Mouse (Mus musculus): ENCODE measurements around the gene Sf3a1.

- TF ChIP-seq GATA1 (IDR thresholded peaks at IDR 0.05; ENCODE audit: low read depth, low read length) = no peak
- no peak for TF ChIP-seq POLR2A (IDR thresholded peaks at IDR 0.05; ENCODE audit: control insufficient read depth in 1 of 2, insufficient read depth in 1 of 2, low read depth in 1 of 2, low read length in 2 of 2, poor library complexity in 1 of 2)
- no peak for TF ChIP-seq CHD2 (IDR thresholded peaks at IDR 0.05; ENCODE audit: low read length)
- TF ChIP-seq USF2 (IDR thresholded peaks at IDR 0.05; ENCODE audit: borderline replicate concordance in 1 of 2, insufficient read depth in 1 of 2, low read depth in 1 of 2, low read length in 2 of 2) = no peak
- no peak for TF ChIP-seq CTCF (IDR thresholded peaks at IDR 0.05 in 2 of 3, conservative IDR thresholded peaks at IDR 0.05 in 1 of 3; ENCODE audit: control insufficient read depth in 1 of 3, insufficient read depth in 1 of 3, low read depth in 2 of 3, low read length in 3 of 3, poor library complexity in 1 of 3, severe bottlenecking in 1 of 3)
- no peak for TF ChIP-seq ZKSCAN1 (IDR thresholded peaks at IDR 0.05; ENCODE audit: low read depth, low read length)
- TF ChIP-seq CHD1 (IDR thresholded peaks at IDR 0.05; ENCODE audit: low read depth, low read length) = no peak
- no peak for TF ChIP-seq EP300 (IDR thresholded peaks at IDR 0.05; ENCODE audit: low read depth in 1 of 2, low read length in 2 of 2)
- no peak for TF ChIP-seq ZC3H11A (IDR thresholded peaks at IDR 0.05; ENCODE audit: low read depth, low read length)
- no peak for TF ChIP-seq NELFE (IDR thresholded peaks at IDR 0.05; ENCODE audit: low read depth, low read length)
- TF ChIP-seq USF1 (IDR thresholded peaks at IDR 0.05; ENCODE audit: low read depth, low read length) = no peak
Measured at GRCm38 (mm10) chr11:4226569-4227325, 66.6 kb downstream of the Sf3a1 start.
